Mouse (Mus musculus): ENCODE data around the gene Lrrc27. TPM values are rescaled to one million over a fixed set of nuclear protein-coding genes. Genes with fewer than 3 reads are reported as not detected.
A peak's percentile ranks its signal among the peaks of the same experiment; 100 is the strongest.

The Lrrc27 gene
- polyA plus RNA-seq, 1 experiment from 2014 or later: 2.7 TPM

DNA sequence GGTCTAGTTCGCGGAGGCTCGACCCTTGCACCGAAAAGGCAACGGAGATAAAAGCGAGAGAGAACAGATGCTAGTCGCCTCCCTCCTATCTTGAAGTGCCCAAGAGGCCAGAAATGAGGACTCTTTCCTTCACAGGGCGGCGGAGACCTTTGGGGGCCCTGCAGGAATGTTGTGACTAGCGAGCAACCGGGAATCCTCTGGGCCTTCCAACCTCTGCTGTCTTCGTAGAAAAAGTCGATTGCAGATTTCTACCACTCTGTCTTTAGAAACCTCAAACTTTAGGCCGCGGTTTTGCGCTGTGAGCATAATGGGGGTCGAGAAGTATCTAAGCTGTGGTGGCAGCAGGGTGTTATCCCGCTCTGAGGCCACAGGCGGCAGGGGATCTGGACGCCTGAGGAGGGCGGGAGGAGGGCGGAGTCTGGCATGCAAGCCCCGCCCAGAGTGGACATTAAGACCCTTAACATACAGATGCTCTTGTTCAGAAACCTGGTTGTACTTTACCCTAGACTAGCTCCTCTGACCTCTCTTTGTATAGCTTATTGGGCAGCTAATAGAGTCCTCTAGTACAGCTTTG lies 24.1 kb upstream of the Lrrc27 start:
- peak; percentile 68; the same call in 1 of the 2 replicates for ATAC-seq (ENCODE audit: insufficient number of reproducible peaks, insufficient read depth, low FRiP score, low TSS enrichment)
- Histone ChIP-seq H3K36me3 (no peaks in the 10 kb centered on the region), H3K4me2 (replicated peaks) (peak overlapping the region; percentile 98), H3K9me3 (no peaks in the 10 kb centered on the region), H3K9ac (peak overlapping the region; percentile 58), H3K4me3 (peak overlapping the region; percentile 64), H3K4me1 (peaks cover 7% of the 10 kb centered on the region; the same call in 1 of the 2 replicates), H3K27ac (no peak overlapping the region), H3K27me3 (peaks cover 45% of the 10 kb centered on the region)
- 1% methylated on average over 23 of the region's 23 CpGs for WGBS

DNA sequence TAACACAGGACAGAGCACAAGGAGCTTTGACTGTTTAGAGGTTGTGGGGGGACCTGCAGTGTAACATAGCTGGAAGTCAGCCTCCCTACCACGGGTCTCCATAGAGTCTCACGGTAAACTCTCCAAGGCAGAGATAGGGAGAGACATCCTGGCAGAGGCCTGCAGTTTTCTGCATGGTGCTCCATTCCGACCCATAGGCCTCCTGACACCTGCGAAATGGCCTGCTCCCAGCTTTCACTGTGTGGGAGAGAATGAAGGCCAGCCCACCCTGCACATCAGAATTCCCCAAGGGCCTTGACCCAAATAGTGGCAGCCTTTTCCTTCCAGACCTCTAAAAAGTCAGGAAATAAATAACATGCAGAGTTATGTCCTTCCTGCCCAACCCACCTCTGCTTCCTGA lies 22.2 kb upstream of the Lrrc27 start:
- no peak overlapping the region for H3K4me3 ChIP-seq
- no peak overlapping the region for H3K27ac ChIP-seq
- WGBS: 85% methylated on average over 4 of the region's 4 CpGs
- H3K27me3 ChIP-seq: peaks cover 34% of the 10 kb centered on the region
- H3K36me3 ChIP-seq: no peaks in the 10 kb centered on the region
- no peak overlapping the region for H3K4me2 ChIP-seq (replicated peaks)
- no peak overlapping the region for H3K9ac ChIP-seq
- no peak for ATAC-seq (ENCODE audit: insufficient number of reproducible peaks, insufficient read depth, low FRiP score, low TSS enrichment)
- peaks cover 7% of the 10 kb centered on the region; the same call in 1 of the 2 replicates for H3K4me1 ChIP-seq
- H3K9me3 ChIP-seq: no peaks in the 10 kb centered on the region

DNA sequence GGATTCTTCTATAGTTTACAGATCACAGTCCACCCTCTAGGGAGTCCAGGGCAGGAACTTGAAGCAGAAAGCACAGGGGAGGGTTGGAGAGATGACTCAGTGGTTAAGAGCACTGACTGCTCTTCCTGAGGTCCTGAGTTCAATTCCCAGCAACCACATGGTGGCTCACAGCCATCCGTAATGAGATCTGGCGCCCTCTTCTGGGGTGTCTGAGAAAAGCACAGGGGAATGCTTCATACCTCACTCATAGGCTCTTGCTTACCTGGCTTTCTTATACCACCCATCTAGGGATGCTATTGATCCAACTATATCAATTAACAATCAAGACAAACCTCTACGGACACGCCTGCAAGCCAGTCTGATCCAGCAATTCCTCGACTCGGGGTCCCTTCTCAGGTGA lies 21.2 kb upstream of the Lrrc27 start:
- Histone ChIP-seq H3K9ac (no peak overlapping the region), H3K27ac (no peak overlapping the region), H3K27me3 (peaks cover 26% of the 10 kb centered on the region), H3K4me3 (no peak overlapping the region), H3K36me3 (no peaks in the 10 kb centered on the region), H3K4me1 (peaks cover 7% of the 10 kb centered on the region; the same call in 1 of the 2 replicates), H3K4me2 (replicated peaks) (no peak overlapping the region), H3K9me3 (no peaks in the 10 kb centered on the region)
- no peak for ATAC-seq (ENCODE audit: insufficient number of reproducible peaks, insufficient read depth, low FRiP score, low TSS enrichment)
- WGBS: 69% methylated on average over 6 of the region's 6 CpGs

DNA sequence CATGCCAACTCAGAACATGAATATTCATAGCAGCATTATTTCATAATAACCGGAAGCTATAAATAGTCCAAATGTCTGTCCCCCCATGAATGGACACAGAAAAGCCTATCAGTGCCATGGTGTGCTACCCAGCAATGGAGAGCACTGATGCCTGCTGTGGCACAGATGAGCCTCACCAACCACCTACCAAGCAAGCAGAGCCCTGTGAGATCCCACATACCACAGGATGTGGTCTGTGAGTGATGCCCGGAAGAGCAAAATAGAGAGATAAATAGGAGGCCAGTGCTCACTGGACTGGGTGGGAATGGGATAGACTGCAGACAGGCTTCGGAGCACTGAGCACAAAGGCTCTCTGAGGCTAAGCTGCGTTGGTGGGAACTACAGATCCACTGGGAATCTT lies 15.8 kb upstream of the Lrrc27 start:
- WGBS: 83% methylated on average over 4 of the region's 4 CpGs
- H3K36me3 ChIP-seq: no peaks in the 10 kb centered on the region
- H3K9ac ChIP-seq: no peak overlapping the region
- no peak overlapping the region for H3K4me3 ChIP-seq
- 0 out of 2 replicates have a peak, but pooled peaks cover 3% of the 10 kb centered on the region for H3K27me3 ChIP-seq
- no peak overlapping the region for H3K27ac ChIP-seq
- no peaks in the 10 kb centered on the region for H3K4me1 ChIP-seq
- no peak for ATAC-seq (ENCODE audit: insufficient number of reproducible peaks, insufficient read depth, low FRiP score, low TSS enrichment)
- H3K4me2 ChIP-seq (replicated peaks): no peak overlapping the region
- H3K9me3 ChIP-seq: no peaks in the 10 kb centered on the region

DNA sequence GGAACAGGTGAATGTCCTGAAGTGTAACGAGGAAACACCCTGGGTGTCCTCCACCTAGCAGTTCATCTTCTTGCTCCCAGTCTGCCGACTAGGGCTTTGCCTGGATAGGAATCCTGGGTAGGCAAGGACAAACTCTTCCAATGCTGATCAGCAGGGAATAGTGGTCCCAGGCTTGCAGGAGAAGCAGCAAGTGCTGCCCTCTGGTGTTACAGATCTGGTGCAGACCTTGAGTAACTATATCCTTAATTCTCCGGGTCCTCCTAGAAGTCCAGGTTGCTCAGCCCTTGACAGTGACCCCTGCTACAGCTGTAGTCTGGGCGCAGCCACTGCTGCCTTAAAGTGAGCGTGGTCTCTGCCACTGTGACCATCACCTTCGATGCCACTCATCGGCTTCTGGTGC lies 12.7 kb upstream of the Lrrc27 start:
- no peaks in the 10 kb centered on the region for H3K36me3 ChIP-seq
- WGBS: 30% methylated on average over 7 of the region's 7 CpGs
- H3K4me3 ChIP-seq: no peak overlapping the region
- no peaks in the 10 kb centered on the region for H3K4me1 ChIP-seq
- 0 out of 2 replicates have a peak, but pooled peaks have one; percentile 41 for ATAC-seq (ENCODE audit: insufficient number of reproducible peaks, insufficient read depth, low FRiP score, low TSS enrichment)
- no peak overlapping the region for H3K27ac ChIP-seq
- H3K9ac ChIP-seq: no peak overlapping the region
- H3K4me2 ChIP-seq (replicated peaks): no peak overlapping the region
- no peaks in the 10 kb centered on the region for H3K9me3 ChIP-seq
- 0 out of 2 replicates have a peak, but pooled peaks cover 3% of the 10 kb centered on the region for H3K27me3 ChIP-seq

DNA sequence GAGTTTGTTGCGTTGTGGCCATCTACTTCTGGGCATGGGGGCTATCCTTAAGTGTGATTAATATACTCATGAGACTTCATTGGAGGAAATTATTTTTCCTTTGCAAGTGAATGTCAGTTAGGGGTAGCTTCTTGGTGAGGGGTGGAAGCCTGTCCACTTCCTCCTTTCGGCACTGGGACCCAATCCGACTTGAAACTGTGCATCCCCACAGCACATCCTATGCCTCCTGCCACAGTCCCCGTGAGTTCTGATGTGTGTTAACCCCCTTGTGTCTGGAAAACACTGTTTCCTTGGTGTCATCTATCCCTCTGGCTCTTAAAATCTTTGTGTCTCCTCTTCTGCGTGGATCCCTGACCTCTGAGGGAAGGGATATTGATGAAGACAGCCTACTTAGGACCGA lies 11.6 kb upstream of the Lrrc27 start:
- Histone ChIP-seq H3K9me3 (no peaks in the 10 kb centered on the region), H3K36me3 (no peaks in the 10 kb centered on the region), H3K4me3 (no peak overlapping the region), H3K4me2 (replicated peaks) (no peak overlapping the region), H3K27me3 (0 out of 2 replicates have a peak, but pooled peaks cover 3% of the 10 kb centered on the region), H3K9ac (no peak overlapping the region), H3K27ac (no peak overlapping the region), H3K4me1 (no peaks in the 10 kb centered on the region)
- ATAC-seq (ENCODE audit: insufficient number of reproducible peaks, insufficient read depth, low FRiP score, low TSS enrichment): no peak
- 50% methylated on average over 6 of the region's 6 CpGs for WGBS

DNA sequence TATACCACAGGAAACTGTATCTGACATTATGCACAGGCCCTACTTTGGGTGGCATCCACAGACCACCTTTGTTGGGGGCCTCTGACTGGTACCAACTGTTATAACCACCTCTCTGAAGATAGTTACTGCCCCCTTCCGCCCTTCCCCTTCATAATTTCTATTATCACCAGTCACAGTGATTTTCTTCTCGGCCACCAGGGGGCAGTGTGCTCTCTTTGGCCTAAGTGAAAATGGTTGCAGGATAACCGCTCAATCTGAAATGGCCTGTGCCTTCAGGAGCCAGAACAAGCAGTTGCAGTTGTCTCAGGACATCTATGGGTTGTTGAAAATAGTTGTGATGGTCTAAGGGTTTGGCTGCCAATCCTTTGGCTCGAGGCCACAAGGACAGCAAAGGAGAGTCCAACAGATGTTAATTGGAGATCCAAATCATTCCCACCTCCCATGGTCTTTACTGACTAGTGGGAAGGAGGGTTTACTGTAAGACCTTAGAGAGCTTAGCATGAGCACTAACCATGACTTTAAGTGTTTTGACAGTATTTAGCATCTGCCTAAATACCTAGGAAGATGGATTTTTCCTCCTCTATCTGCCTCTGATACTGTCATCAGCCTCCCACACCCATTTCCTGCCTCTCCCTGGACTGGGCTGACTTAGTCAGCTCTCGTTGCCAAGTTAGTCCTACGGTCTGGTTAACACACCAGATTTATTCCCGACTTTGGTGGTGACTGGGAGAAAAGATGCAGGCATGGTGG lies 4.6 kb upstream of the Lrrc27 start:
- H3K4me2 ChIP-seq (replicated peaks): no peak overlapping the region
- no peaks in the 10 kb centered on the region for H3K36me3 ChIP-seq
- WGBS: 28% methylated on average over 7 of the region's 7 CpGs
- H3K9me3 ChIP-seq: no peaks in the 10 kb centered on the region
- H3K27me3 ChIP-seq: no peaks in the 10 kb centered on the region
- ATAC-seq (ENCODE audit: insufficient number of reproducible peaks, insufficient read depth, low FRiP score, low TSS enrichment): no peak
- H3K4me3 ChIP-seq: no peak overlapping the region
- H3K27ac ChIP-seq: no peak overlapping the region
- H3K9ac ChIP-seq: no peak overlapping the region
- peaks cover 5% of the 10 kb centered on the region; the same call in 1 of the 2 replicates for H3K4me1 ChIP-seq

DNA sequence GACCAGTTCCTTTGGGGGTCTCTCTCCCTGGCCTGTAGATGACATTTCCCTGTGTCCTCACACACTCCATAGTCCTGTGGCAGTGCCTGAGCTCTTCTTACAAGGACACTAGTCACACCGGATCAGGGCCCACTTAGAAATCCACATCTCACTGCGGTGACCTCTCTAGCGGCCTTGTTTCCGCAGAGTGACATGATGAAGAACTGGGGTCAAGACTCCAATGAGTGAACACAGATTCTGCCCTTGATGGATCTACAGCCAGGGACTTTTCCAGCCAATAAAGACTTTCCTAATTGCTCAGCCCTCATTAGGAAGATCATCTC lies 4.1 kb upstream of the Lrrc27 start:
- H3K4me2 ChIP-seq (replicated peaks): no peak overlapping the region
- no peaks in the 10 kb centered on the region for H3K36me3 ChIP-seq
- ATAC-seq (ENCODE audit: insufficient number of reproducible peaks, insufficient read depth, low FRiP score, low TSS enrichment): no peak
- H3K4me1 ChIP-seq: peaks cover 7% of the 10 kb centered on the region; the same call in 1 of the 2 replicates
- 87% methylated on average over 4 of the region's 4 CpGs for WGBS
- H3K27ac ChIP-seq: no peak overlapping the region
- no peak overlapping the region for H3K9ac ChIP-seq
- H3K9me3 ChIP-seq: no peaks in the 10 kb centered on the region
- no peak overlapping the region for H3K4me3 ChIP-seq
- no peaks in the 10 kb centered on the region for H3K27me3 ChIP-seq

DNA sequence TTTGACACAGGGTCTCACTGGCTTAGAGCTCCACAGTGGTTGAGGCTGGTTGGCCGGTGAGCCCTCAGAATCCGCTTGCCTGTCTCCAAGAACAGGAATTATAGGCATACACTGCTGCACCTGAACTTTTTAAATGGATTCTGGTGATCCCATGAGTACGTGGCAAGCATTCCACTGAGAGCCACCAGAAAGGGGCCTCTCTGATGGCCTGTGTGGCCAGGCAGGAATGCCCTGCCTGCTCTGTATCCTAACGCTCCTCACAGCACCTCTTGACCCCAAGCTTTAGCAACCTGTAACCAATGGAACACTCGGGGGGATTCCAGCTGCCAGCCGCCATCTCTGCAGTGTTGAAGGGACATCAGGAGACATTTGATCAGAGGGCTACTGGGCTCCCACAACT lies 1.0 kb upstream of the Lrrc27 start:
- Histone ChIP-seq H3K36me3 (no peaks in the 10 kb centered on the region), H3K4me3 (no peak overlapping the region), H3K27me3 (no peaks in the 10 kb centered on the region), H3K9me3 (no peaks in the 10 kb centered on the region), H3K4me1 (peaks cover 11% of the 10 kb centered on the region; the same call in 1 of the 2 replicates), H3K9ac (no peak overlapping the region), H3K4me2 (replicated peaks) (no peak overlapping the region), H3K27ac (no peak overlapping the region)
- no peak for ATAC-seq (ENCODE audit: insufficient number of reproducible peaks, insufficient read depth, low FRiP score, low TSS enrichment)
- WGBS: 82% methylated on average over 6 of the region's 6 CpGs

DNA sequence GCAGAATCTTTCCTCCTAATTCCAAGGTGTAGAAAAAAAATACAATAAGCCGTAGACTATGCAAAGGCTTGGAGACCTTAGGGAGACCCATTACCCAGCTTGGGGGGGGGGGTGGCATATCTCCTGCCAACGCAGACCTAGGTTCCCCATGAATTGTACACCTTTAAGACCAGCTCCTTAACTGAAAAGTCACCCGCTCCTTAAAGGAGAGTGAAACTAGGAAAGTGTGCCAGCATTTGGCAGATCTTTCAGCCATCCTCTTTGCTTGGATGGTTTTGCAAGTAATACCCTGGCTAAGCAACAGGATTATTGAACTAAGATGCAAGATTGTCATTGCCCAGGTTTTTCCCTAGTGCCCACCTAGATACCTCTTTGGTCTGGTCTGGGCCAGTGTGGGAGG lies 963 bp downstream of the Lrrc27 start:
- H3K9ac ChIP-seq: peak overlapping the region; percentile 46
- H3K9me3 ChIP-seq: no peaks in the 10 kb centered on the region
- H3K4me1 ChIP-seq: peaks cover 18% of the 10 kb centered on the region; the same call in 1 of the 2 replicates
- no peak overlapping the region; the same call in 1 of the 2 replicates for H3K27ac ChIP-seq
- H3K4me3 ChIP-seq: peak overlapping the region; percentile 56
- H3K36me3 ChIP-seq: no peaks in the 10 kb centered on the region
- no peaks in the 10 kb centered on the region for H3K27me3 ChIP-seq
- H3K4me2 ChIP-seq (replicated peaks): peak overlapping the region; percentile 57
- WGBS: 72% methylated on average over 3 of the region's 3 CpGs
- ATAC-seq (ENCODE audit: insufficient number of reproducible peaks, insufficient read depth, low FRiP score, low TSS enrichment): no peak

DNA sequence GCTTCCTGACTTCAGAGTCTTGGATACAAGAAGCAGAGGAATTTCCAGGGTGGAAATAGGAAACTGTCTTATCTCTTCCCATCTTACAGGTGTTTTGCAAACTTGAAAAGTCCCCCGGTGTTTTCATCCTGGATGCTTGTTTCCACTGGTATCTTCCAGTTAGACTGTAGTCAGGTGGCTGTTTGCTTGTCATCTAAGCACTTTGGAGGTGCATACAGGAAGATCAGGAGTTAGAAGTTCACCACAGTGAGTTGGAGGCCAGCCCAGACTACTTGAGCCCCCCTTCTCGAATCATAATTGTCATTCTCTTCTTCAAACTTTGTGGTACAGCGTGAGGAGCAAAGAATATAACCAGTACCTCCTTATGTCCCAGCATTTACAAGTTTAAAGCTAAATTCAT lies 1.4 kb downstream of the Lrrc27 start:
- Histone ChIP-seq H3K27me3 (no peaks in the 10 kb centered on the region), H3K4me1 (peaks cover 22% of the 10 kb centered on the region; the same call in 1 of the 2 replicates), H3K27ac (no peak overlapping the region), H3K9ac (no peak overlapping the region), H3K36me3 (no peaks in the 10 kb centered on the region), H3K4me3 (no peak overlapping the region), H3K4me2 (replicated peaks) (no peak overlapping the region), H3K9me3 (no peaks in the 10 kb centered on the region)
- 70% methylated on average over 3 of the region's 3 CpGs for WGBS
- no peak for ATAC-seq (ENCODE audit: insufficient number of reproducible peaks, insufficient read depth, low FRiP score, low TSS enrichment)
